Mouse (Mus musculus) thymus, adult 2 months (tissue): ENCODE measurements around the gene Htr1a. TPM values are rescaled to one million over a fixed set of nuclear protein-coding genes. Genes with fewer than 3 reads are reported as not detected.

Experiments
- DNase-seq: peaks from one replicate; pipeline ENCODE4 v3.0.0; 2021
- H3K27ac ChIP-seq: fragments of 200-500 bp; 2 replicates; pipeline ENCODE4 v1.5.1; 2012; ENCODE audit warnings: low read length, control low read depth; ENCODE audit not compliant: control insufficient read depth, insufficient read depth
- H3K27me3 ChIP-seq: fragments of 200-500 bp; 2 replicates; pipeline ENCODE4 v1.6.1; 2012; ENCODE audit warnings: mild to moderate bottlenecking, low read length, moderate library complexity, mixed read lengths; ENCODE audit not compliant: control insufficient read depth, insufficient read depth
- H3K36me3 ChIP-seq: fragments of 200-500 bp; 2 replicates; pipeline ENCODE4 v1.6.1; 2012; ENCODE audit warnings: mild to moderate bottlenecking, low read length, moderate library complexity; ENCODE audit not compliant: control insufficient read depth, insufficient read depth
- H3K4me1 ChIP-seq: fragments of 200-500 bp; replicated peaks from 2 replicates; pipeline ENCODE4 v1.6.1; 2012; ENCODE audit warnings: low read length; ENCODE audit not compliant: control insufficient read depth, insufficient read depth
- H3K4me3 ChIP-seq: fragments of 200-500 bp; 2 replicates; pipeline ENCODE4 v1.5.1; 2012; ENCODE audit warnings: mild to moderate bottlenecking, low read length, control low read depth, moderate library complexity; ENCODE audit not compliant: control insufficient read depth, insufficient read depth
- CTCF ChIP-seq: fragments of 200-500 bp; IDR thresholded peaks from 2 replicates; pipeline ENCODE4 v1.5.1; 2012; ENCODE audit warnings: mild to moderate bottlenecking, control low read depth, low read length, moderate library complexity, borderline replicate concordance; ENCODE audit not compliant: control insufficient read depth, poor library complexity, insufficient read depth; ENCODE audit errors: extremely low read depth
- POLR2A ChIP-seq: fragments of 200-500 bp; IDR thresholded peaks from 2 replicates; pipeline ENCODE4 v1.6.1; 2012; ENCODE audit warnings: mild to moderate bottlenecking, low read length, control low read depth, moderate library complexity; ENCODE audit not compliant: control insufficient read depth, poor library complexity, insufficient read depth; ENCODE audit errors: extremely low read depth
- WGBS: fragments of 180-500 bp; shearing (Covaris S2); methylation state at CpG from one replicate; pipeline ENCODE4 v1.1.7; 2018; 5-methylcytosine and 5-hydroxymethylcytosine counted together
- polyA plus RNA-seq: library from polyadenylated mRNA; depleted of rRNA; stranded (reverse); fragments of >200 nt; gene quantifications from 2 replicates; pipeline ENCODE4 v1.2.3, GENCODE M21; 2012; rRNA removed

Htr1a gene
- 0.04 TPM in 2 replicates for polyA plus RNA-seq

DNA sequence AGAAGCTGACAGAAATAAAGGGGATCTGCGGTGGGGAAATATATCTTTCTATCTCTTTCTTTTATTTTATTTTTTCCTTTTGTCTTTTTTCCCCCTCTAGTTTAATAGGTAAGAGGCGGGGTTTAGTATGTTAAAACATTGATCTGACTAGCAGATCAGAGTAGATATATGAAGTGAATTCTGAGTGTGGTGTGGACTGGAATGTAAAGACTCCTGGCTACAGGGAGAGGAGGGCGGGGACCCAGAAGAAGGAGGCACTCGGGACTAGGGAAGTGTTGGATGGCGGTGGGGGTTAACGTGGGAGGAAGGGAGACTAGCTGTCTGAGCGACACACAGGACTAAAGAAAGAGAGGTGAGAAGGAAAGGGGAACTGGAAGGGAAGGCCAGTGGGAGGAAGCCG lies at the start of gene Htr1a:
Htr1a (plus strand) TSS at position 301 of the 400 bp plus-strand sequence.
- Histone ChIP-seq H3K27me3 (0 out of 2 replicates have a peak, but pooled peaks cover 2% of the 10 kb centered on the region), H3K36me3 (no peaks in the 10 kb centered on the region), H3K27ac (no peak within 1 kb of the TSS), H3K4me1 (no peaks in the 10 kb centered on the region), H3K4me3 (no peak within 1 kb of the TSS)
- WGBS, result 13% methylated on average over 8 of the region's 8 CpGs
- DNase-seq, result no peak
- TF ChIP-seq CTCF (no peak), POLR2A (no peak)

DNA sequence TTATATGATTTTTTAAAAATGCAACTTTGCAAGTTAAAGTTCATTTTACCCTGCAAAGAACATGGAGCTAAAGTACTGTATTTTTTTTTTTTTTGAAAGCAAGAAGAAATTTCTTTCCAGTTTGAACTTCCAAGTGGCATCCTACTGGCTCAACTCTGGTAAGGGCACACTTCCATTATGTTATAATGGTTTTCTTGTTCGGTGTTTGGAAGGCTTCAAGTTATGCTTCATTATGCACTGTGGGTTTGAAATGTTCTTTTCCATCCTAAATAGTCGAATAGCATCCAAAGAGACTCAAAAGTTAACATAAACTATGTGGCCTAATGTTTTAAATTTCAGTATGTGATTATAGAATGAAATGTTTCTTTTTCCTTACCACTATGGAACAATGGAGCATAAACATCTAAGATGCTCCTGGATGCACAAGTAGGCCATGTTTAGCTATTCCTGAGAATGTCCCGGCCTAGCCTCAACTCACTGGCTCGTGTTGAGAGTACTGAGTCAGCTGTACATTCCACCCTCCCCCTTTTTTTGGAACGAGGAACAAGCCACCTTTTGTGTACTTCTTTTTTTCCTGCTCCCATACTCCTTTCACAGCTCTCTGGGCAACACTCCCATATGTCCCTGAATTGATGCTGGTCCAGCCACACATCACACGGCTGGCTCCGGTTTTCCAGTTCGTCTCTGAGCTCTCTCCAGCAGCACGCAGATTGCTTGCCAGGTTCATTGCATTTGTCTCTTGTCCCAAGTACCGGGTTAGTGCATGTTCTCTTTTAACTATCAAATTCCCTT lies 31.7 kb upstream of the Htr1a start:
- no peak for DNase-seq
- Histone ChIP-seq H3K27me3 (no peaks in the 10 kb centered on the region), H3K36me3 (no peaks in the 10 kb centered on the region), H3K27ac (no peak overlapping the region), H3K4me1 (no peaks in the 10 kb centered on the region), H3K4me3 (no peak overlapping the region)
- WGBS, result 85% methylated on average over 10 of the region's 10 CpGs
- TF ChIP-seq CTCF (no peak), POLR2A (no peak)

DNA sequence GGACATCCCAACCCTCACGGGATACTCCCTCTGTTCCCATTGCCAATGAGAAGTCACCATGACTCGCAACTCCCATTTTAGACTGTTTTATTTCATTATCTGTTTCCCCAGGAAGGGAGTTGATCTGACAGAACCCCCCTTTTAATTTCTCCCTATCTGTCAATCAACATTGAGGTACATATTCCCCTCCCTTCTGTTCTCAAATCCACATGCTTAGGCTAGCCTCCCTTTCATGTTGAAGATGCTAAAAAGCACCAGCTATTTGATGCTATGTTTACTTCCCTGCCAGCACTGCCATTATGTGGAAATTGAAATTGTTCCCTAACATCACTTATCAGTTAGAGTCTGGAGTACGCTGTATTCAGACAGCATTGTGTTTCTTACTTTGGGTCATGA lies 31.1 kb upstream of the Htr1a start:
- WGBS, result 93% methylated on average over 3 of the region's 3 CpGs
- H3K4me3 ChIP-seq, result no peak overlapping the region
- no peaks in the 10 kb centered on the region for H3K36me3 ChIP-seq
- no peaks in the 10 kb centered on the region for H3K4me1 ChIP-seq
- no peak for DNase-seq
- TF ChIP-seq CTCF (no peak), POLR2A (no peak)
- no peak overlapping the region for H3K27ac ChIP-seq
- no peaks in the 10 kb centered on the region for H3K27me3 ChIP-seq

DNA sequence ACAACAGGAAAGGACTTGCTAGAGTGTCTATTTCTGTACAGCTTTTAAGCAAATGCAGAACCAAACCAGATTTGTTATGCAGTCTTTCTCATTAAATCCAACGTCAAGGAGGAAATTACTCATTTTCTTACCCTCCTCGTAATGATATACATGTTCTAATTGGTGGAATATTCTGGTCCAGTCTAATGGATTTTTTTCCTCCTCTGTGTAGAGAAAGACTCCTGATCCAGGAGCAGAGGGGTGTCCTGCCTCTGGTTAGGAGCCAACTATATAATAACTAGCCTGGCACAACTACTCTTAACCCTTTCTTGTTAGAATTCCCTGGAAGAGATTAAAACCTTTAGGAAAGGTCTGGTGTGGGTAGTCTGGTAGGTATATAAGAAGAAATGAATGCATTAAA lies 10.3 kb upstream of the Htr1a start:
- H3K27me3 ChIP-seq, result no peaks in the 10 kb centered on the region
- no peak overlapping the region for H3K4me3 ChIP-seq
- DNase-seq, result no peak
- no peak for TF ChIP-seq CTCF
- no peak for TF ChIP-seq POLR2A
- H3K36me3 ChIP-seq, result no peaks in the 10 kb centered on the region
- H3K4me1 ChIP-seq, result no peaks in the 10 kb centered on the region
- WGBS, result 68% methylated on average over 2 of the region's 2 CpGs
- no peak overlapping the region for H3K27ac ChIP-seq

DNA sequence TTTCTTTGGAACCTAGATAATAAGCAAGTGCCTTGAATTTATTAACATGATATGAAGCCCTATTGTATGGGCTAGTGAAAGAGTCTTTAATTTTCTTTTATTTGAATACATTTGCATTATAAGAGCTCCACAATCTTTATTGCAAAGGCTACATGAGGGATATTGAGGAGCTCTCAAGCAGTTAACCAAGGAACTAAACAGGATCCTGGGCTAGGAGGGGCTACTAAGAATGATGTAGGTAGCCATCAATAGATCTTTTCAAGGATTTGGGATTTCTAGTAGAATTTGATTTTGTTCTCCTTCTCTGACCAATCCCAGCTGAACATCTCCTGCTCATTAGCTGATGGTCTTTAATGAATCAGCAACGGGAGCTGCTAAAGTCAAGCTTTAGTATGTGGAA lies 9.8 kb upstream of the Htr1a start:
- H3K27ac ChIP-seq, result no peak overlapping the region
- H3K27me3 ChIP-seq, result no peaks in the 10 kb centered on the region
- no peak overlapping the region for H3K4me3 ChIP-seq
- no peaks in the 10 kb centered on the region for H3K4me1 ChIP-seq
- no peak for DNase-seq
- no peaks in the 10 kb centered on the region for H3K36me3 ChIP-seq
- WGBS, result 100% methylated on average over 1 of the region's 1 CpGs
- TF ChIP-seq POLR2A, result no peak
- TF ChIP-seq CTCF, result no peak

DNA sequence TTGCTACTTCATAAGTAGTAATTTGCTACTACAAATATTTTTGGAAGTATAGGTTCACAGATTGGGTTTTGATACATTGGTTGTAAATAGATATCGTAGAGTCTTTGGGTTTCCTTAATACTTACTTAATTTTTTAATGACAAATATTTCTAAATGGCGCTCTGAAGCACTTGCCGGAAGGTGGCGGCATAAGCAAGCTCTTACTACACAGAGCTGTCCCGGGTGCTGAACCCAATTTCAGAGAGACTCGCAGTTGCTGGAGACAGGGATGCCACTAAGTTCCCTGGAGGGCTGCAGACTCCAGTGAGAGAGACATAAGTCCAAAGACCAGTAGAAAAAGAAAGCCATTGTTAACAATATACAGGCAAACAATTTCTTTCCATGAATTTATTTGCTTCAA lies 863 bp upstream of the Htr1a start:
- WGBS, result 5% methylated on average over 6 of the region's 6 CpGs
- no peak for DNase-seq
- Histone ChIP-seq H3K4me1 (no peaks in the 10 kb centered on the region), H3K4me3 (no peak overlapping the region), H3K27ac (no peak overlapping the region), H3K27me3 (0 out of 2 replicates have a peak, but pooled peaks cover 2% of the 10 kb centered on the region), H3K36me3 (no peaks in the 10 kb centered on the region)
- TF ChIP-seq POLR2A (no peak), CTCF (no peak)
